Mouse (Mus musculus): ENCODE results near the gene Orc4.

GRCm38 (mm10) chr2:48950252-48950315 is at the start of gene Orc4:
- TF ChIP-seq POLR2A (IDR thresholded peaks at IDR 0.05; ENCODE audit: control insufficient read depth, low read depth, low read length) (no peak), CTCF (IDR thresholded peaks at IDR 0.05; ENCODE audit: control insufficient read depth, insufficient read depth, insufficient replicate concordance, low read depth, low read length) (no peak)
